Mouse (Mus musculus): ENCODE data around the gene Banf2. TPM values are rescaled to one million over a fixed set of nuclear protein-coding genes. Genes with fewer than 3 reads are reported as not detected.

The Banf2 gene
- polyA plus RNA-seq, 1 experiment from 2014 or later = not detected

- Histone ChIP-seq H3K9me3 (ENCODE audit: control insufficient read depth, low read length) (no peaks in the 10 kb centered on the region), H3K4me1 (ENCODE audit: control insufficient read depth in 2 of 2, insufficient read depth in 2 of 2, low read length in 2 of 2) (no peaks in the 10 kb centered on the region), H3K27me3 (ENCODE audit: control insufficient read depth, insufficient read depth, low read length) (no peaks in the 10 kb centered on the region), H3K4me2 (ENCODE audit: low read length) (no peak overlapping the region), H3K4me3 (ENCODE audit: control insufficient read depth in 1 of 2, insufficient read depth in 1 of 2, low read depth in 1 of 2, low read length in 2 of 2) (no peak overlapping the region), H3K27ac (replicated peaks in 1 of 2; ENCODE audit: control insufficient read depth in 1 of 2, insufficient read depth in 1 of 2, low read depth in 2 of 2, low read length in 2 of 2) (no peak overlapping the region), H3K36me3 (ENCODE audit: control insufficient read depth, insufficient read depth, low read length) (no peaks in the 10 kb centered on the region), H3K9ac (ENCODE audit: low read length) (no peak overlapping the region)
- ATAC-seq (ENCODE audit: insufficient number of reproducible peaks, insufficient read depth, low FRiP score, low read depth) = no peak
- 72% methylated on average over 9 of the region's 9 CpGs for WGBS
These were observed 7.5 kb upstream of the Banf2 start for GRCm38 (mm10) chr2:144025361-144025760.

- no peak for ATAC-seq (ENCODE audit: insufficient number of reproducible peaks, insufficient read depth, low FRiP score, low read depth)
- WGBS = 61% methylated on average over 4 of the region's 4 CpGs
These were observed 6.4 kb upstream of the Banf2 start for GRCm38 (mm10) chr2:144026456-144026855.

GRCm38 (mm10) chr2:144030791-144031190, 2.1 kb upstream of the Banf2 start:
- no peak overlapping the region for H3K4me2 ChIP-seq (ENCODE audit: low read length)
- H3K4me1 ChIP-seq (ENCODE audit: control insufficient read depth in 2 of 2, insufficient read depth in 2 of 2, low read length in 2 of 2) = no peaks in the 10 kb centered on the region
- no peak overlapping the region for H3K4me3 ChIP-seq (ENCODE audit: control insufficient read depth in 1 of 2, insufficient read depth in 1 of 2, low read depth in 1 of 2, low read length in 2 of 2)
- 83% methylated on average over 7 of the region's 7 CpGs for WGBS
- no peaks in the 10 kb centered on the region for H3K9me3 ChIP-seq (ENCODE audit: control insufficient read depth, low read length)
- no peaks in the 10 kb centered on the region for H3K27me3 ChIP-seq (ENCODE audit: control insufficient read depth, insufficient read depth, low read length)
- no peak overlapping the region for H3K27ac ChIP-seq (replicated peaks in 1 of 2; ENCODE audit: control insufficient read depth in 1 of 2, insufficient read depth in 1 of 2, low read depth in 2 of 2, low read length in 2 of 2)
- H3K9ac ChIP-seq (ENCODE audit: low read length) = no peak overlapping the region
- ATAC-seq (ENCODE audit: insufficient number of reproducible peaks, insufficient read depth, low FRiP score, low read depth) = no peak
- no peaks in the 10 kb centered on the region for H3K36me3 ChIP-seq (ENCODE audit: control insufficient read depth, insufficient read depth, low read length)

More at GRCm38 (mm10) chr2:144026456-144026855, 6.4 kb upstream of the Banf2 start:
- H3K27ac ChIP-seq (replicated peaks in 1 of 2; ENCODE audit: control insufficient read depth in 1 of 2, insufficient read depth in 1 of 2, low read depth in 2 of 2, low read length in 2 of 2) = no peak overlapping the region
- H3K4me3 ChIP-seq (ENCODE audit: control insufficient read depth in 1 of 2, insufficient read depth in 1 of 2, low read depth in 1 of 2, low read length in 2 of 2) = no peak overlapping the region
- H3K27me3 ChIP-seq (ENCODE audit: control insufficient read depth, insufficient read depth, low read length) = no peaks in the 10 kb centered on the region
- no peak overlapping the region for H3K4me2 ChIP-seq (ENCODE audit: low read length)
- no peaks in the 10 kb centered on the region for H3K36me3 ChIP-seq (ENCODE audit: control insufficient read depth, insufficient read depth, low read length)
- no peak overlapping the region for H3K9ac ChIP-seq (ENCODE audit: low read length)
- no peaks in the 10 kb centered on the region for H3K9me3 ChIP-seq (ENCODE audit: control insufficient read depth, low read length)
- H3K4me1 ChIP-seq (ENCODE audit: control insufficient read depth in 2 of 2, insufficient read depth in 2 of 2, low read length in 2 of 2) = no peaks in the 10 kb centered on the region

- Histone ChIP-seq H3K4me3 (ENCODE audit: control insufficient read depth in 1 of 2, insufficient read depth in 1 of 2, low read depth in 1 of 2, low read length in 2 of 2) (no peak overlapping the region), H3K27me3 (ENCODE audit: control insufficient read depth, insufficient read depth, low read length) (no peaks in the 10 kb centered on the region), H3K4me2 (ENCODE audit: low read length) (no peak overlapping the region), H3K27ac (replicated peaks in 1 of 2; ENCODE audit: control insufficient read depth in 1 of 2, insufficient read depth in 1 of 2, low read depth in 2 of 2, low read length in 2 of 2) (no peak overlapping the region), H3K9ac (ENCODE audit: low read length) (no peak overlapping the region), H3K9me3 (ENCODE audit: control insufficient read depth, low read length) (peaks cover 15% of the 10 kb centered on the region), H3K36me3 (ENCODE audit: control insufficient read depth, insufficient read depth, low read length) (no peaks in the 10 kb centered on the region), H3K4me1 (ENCODE audit: control insufficient read depth in 2 of 2, insufficient read depth in 2 of 2, low read length in 2 of 2) (peaks cover 0 to 2% of the 10 kb centered on the region in 2 experiments; a peak in 3 of 4 replicates)
- WGBS = 39% methylated on average over 6 of the region's 6 CpGs
- ATAC-seq (ENCODE audit: insufficient number of reproducible peaks, insufficient read depth, low FRiP score, low read depth) = no peak
These were observed 11.9 kb downstream of the Banf2 start for GRCm38 (mm10) chr2:144044726-144045125.

- H3K27ac ChIP-seq (replicated peaks in 1 of 2; ENCODE audit: control insufficient read depth in 1 of 2, insufficient read depth in 1 of 2, low read depth in 2 of 2, low read length in 2 of 2) = no peak overlapping the region
- H3K36me3 ChIP-seq (ENCODE audit: control insufficient read depth, insufficient read depth, low read length) = no peaks in the 10 kb centered on the region
- H3K4me3 ChIP-seq (ENCODE audit: control insufficient read depth in 1 of 2, insufficient read depth in 1 of 2, low read depth in 1 of 2, low read length in 2 of 2) = no peak overlapping the region
- ATAC-seq (ENCODE audit: insufficient number of reproducible peaks, insufficient read depth, low FRiP score, low read depth) = no peak
- H3K27me3 ChIP-seq (ENCODE audit: control insufficient read depth, insufficient read depth, low read length) = no peaks in the 10 kb centered on the region
- H3K9me3 ChIP-seq (ENCODE audit: control insufficient read depth, low read length) = peaks cover 15% of the 10 kb centered on the region
- H3K9ac ChIP-seq (ENCODE audit: low read length) = no peak overlapping the region
- no peak overlapping the region for H3K4me2 ChIP-seq (ENCODE audit: low read length)
- H3K4me1 ChIP-seq (ENCODE audit: control insufficient read depth in 2 of 2, insufficient read depth in 2 of 2, low read length in 2 of 2) = peaks cover 0 to 2% of the 10 kb centered on the region in 2 experiments; a peak in 3 of 4 replicates
- 67% methylated on average over 5 of the region's 5 CpGs for WGBS
These were observed 13.1 kb downstream of the Banf2 start for GRCm38 (mm10) chr2:144045756-144046560.

- H3K4me3 ChIP-seq (ENCODE audit: control insufficient read depth in 1 of 2, insufficient read depth in 1 of 2, low read depth in 1 of 2, low read length in 2 of 2) = no peak overlapping the region
- H3K27ac ChIP-seq (replicated peaks in 1 of 2; ENCODE audit: control insufficient read depth in 1 of 2, insufficient read depth in 1 of 2, low read depth in 2 of 2, low read length in 2 of 2) = no peak overlapping the region
- H3K4me1 ChIP-seq (ENCODE audit: control insufficient read depth in 2 of 2, insufficient read depth in 2 of 2, low read length in 2 of 2) = peaks cover 0 to 2% of the 10 kb centered on the region in 2 experiments; a peak in 3 of 4 replicates
- no peak overlapping the region for H3K9ac ChIP-seq (ENCODE audit: low read length)
- WGBS = 63% methylated on average over 11 of the region's 11 CpGs
- H3K27me3 ChIP-seq (ENCODE audit: control insufficient read depth, insufficient read depth, low read length) = no peaks in the 10 kb centered on the region
- H3K4me2 ChIP-seq (ENCODE audit: low read length) = no peak overlapping the region
- peaks cover 14% of the 10 kb centered on the region for H3K9me3 ChIP-seq (ENCODE audit: control insufficient read depth, low read length)
- no peak for ATAC-seq (ENCODE audit: insufficient number of reproducible peaks, insufficient read depth, low FRiP score, low read depth)
- H3K36me3 ChIP-seq (ENCODE audit: control insufficient read depth, insufficient read depth, low read length) = no peaks in the 10 kb centered on the region
These were observed 14.1 kb downstream of the Banf2 start for GRCm38 (mm10) chr2:144046916-144047315.

- H3K4me2 ChIP-seq (ENCODE audit: low read length) = no peak overlapping the region
- H3K36me3 ChIP-seq (ENCODE audit: control insufficient read depth, insufficient read depth, low read length) = no peaks in the 10 kb centered on the region
- H3K4me3 ChIP-seq (ENCODE audit: control insufficient read depth in 1 of 2, insufficient read depth in 1 of 2, low read depth in 1 of 2, low read length in 2 of 2) = no peak overlapping the region
- no peak for ATAC-seq (ENCODE audit: insufficient number of reproducible peaks, insufficient read depth, low FRiP score, low read depth)
- no peaks in the 10 kb centered on the region for H3K9me3 ChIP-seq (ENCODE audit: control insufficient read depth, low read length)
- H3K27ac ChIP-seq (replicated peaks in 1 of 2; ENCODE audit: control insufficient read depth in 1 of 2, insufficient read depth in 1 of 2, low read depth in 2 of 2, low read length in 2 of 2) = no peak overlapping the region
- H3K9ac ChIP-seq (ENCODE audit: low read length) = no peak overlapping the region
- H3K4me1 ChIP-seq (ENCODE audit: control insufficient read depth in 2 of 2, insufficient read depth in 2 of 2, low read length in 2 of 2) = peaks cover 0 to 2% of the 10 kb centered on the region in 2 experiments; a peak in 2 of 4 replicates
- H3K27me3 ChIP-seq (ENCODE audit: control insufficient read depth, insufficient read depth, low read length) = 0 out of 2 replicates have a peak, but pooled peaks cover 4% of the 10 kb centered on the region
- 70% methylated on average over 8 of the region's 8 CpGs for WGBS
These were observed 17.4 kb downstream of the Banf2 start for GRCm38 (mm10) chr2:144050146-144050680.
